Mouse (Mus musculus): Measurements from ENCODE around the gene Glt8d2.

Glt8d2 gene

DNA sequence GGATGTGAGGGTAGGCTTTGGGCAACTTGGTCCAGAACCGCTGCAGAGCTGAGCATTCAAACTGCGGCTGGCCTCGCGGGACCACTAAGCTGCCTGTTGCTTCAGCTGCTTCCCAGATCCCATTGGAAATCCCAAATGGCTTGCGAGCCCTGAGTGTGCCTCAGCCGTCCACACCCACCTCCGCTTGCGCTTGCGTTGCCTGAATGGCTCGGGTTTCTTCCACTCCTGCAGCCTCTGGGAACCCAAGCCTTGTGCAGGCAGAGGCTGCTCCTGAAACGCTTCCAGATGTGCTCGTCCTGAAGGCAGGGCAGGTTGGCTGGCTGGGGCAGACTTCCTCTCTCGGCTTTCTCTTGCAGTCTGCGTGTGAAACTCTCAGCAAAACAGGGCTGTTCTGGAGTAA is at the start of gene Glt8d2:
TSS of gene Glt8d2 (minus strand) at position 157 of the 400 bp plus-strand sequence.
- DNase-seq, result no peak

DNA sequence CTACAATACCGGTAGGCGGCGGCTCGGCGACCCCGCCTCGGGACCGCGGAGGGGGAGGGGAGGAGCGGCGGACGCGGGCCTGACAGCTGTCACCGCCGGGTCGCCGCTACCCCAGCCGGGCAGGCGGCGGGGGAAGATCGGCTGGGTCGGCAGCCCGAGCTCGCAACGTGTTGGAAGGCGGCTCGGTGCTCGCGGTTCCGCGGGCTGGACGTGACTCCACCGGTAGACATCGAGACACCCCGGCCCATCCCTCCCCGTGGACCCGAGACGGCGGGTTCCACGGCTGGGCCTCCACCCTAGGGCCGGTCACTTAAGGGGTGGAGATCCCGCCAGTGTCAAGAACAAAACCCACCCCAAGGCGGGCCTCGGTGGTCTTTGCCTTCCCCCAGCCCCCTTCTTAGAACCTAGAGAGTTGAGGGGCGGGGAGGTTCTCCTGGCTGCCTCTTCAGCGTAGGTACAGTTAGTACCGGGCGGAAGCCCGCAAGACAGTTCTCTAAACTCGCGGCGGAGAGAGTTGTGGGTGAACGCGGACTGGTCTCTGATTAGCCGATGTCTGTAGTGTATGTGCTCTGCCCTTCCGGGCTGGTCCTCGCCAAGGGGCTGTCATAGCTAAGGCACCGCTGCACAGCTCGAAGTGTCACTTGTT is 9.0 kb upstream of the Glt8d2 start:
- no peak for DNase-seq

DNA sequence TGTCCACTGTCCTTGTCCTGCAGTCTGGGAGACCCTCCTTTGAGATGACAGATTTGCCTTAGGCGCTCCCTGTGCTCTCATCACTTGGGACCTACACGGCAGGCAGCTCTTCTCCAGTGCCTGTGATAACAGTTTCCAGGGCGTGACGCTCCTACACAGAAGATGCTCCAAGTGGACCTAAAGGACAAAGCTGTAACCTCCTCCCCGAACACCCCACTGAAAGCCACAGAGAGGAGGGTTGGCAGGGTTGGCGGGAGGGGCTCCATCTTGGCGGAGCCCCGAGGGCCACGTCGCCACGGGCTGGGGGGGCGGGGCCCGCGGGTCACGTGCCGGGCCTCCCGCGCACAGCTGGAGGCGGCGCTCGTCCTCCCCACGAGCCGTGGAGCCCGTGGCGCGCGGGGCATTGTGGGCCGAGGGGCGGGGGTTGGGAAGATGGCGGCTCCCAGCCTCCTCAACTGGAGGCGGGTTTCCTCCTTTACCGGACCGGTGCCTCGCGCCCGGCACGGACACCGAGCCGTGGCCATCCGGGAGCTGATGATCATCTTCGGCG is 8.3 kb upstream of the Glt8d2 start:
- DNase-seq, result peak; percentile 94 to 97

DNA sequence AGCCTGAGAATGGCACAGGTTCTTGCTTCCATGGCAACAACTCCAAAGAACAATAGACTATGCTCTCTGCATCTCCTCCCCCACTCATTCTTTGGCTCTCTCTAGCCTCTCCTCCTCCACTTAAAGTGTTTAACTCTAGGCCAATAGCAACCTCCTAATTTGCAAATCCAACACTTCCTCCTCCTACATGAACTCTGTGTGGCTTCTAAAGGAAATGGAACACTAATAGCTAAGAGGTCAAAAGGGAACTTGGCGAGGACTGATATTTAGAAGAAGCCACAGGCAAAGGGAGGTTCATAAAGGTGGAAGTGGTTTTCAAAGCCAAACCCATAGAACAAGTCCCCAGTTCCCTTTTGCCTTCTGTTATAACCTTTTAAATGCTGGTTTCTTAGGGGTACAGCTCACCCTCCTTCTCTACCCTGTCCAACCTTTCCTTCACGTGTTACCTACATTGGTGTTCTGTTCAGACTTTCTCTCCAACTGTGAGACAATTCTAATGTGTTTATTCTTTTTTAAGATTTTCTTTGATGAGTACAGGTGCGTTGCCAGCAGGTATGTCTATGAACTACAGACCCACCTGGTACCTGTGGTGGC is 7.0 kb upstream of the Glt8d2 start:
- DNase-seq, result no peak

DNA sequence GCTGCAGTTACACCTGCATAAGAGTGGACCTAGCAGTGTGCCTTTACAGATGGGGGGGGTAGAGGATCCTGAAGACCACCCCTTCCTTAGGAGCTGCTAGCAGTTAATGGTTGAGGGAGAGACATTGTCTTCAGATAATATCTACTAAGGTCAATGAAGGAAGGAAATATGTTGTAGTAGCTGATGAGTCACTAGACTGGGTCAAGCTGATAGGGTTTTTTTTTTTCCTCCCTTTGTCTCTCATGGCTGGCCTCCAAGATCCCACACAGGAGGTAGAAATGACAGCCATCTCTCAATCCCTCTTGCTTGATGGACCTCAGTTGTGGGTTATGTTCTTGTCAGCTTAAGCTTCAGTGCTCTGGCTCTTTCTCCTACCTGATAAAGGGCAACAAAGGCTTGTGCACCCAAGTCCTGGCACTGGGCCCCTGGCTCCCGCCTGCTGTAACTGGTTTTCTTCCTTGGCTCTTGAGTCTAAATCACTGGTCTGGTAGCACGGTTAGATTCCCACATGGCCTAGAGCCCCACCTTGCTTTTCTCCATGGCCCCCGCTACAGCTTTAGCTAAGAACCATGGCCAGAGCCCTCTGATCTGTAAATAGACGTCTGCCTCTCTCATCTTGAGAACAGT is 6.1 kb upstream of the Glt8d2 start:
- peak; percentile 43 to 48 for DNase-seq

DNA sequence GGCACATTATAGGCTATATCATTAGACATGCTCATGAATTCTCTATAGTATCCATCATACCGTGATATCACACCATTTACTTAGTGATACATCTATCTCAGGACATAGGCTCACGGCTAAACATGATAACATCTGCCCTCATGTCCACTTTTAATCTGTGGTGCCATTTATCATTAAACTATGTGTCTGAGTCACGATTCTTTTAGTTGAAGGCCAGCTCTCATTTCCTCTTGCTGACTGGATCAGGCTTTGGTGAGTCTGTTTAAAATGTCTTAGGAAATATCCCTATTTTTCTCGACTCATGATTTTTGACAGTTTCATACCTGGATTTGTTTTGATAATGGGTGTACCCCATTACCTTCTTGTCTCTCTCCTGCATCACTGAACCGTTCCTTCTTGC is 5.5 kb upstream of the Glt8d2 start, which contains the start of gene Hcfc2:
TSS of gene Hcfc2 (plus strand) at position 205 of the 400 bp plus-strand sequence.
- DNase-seq, result no peak

DNA sequence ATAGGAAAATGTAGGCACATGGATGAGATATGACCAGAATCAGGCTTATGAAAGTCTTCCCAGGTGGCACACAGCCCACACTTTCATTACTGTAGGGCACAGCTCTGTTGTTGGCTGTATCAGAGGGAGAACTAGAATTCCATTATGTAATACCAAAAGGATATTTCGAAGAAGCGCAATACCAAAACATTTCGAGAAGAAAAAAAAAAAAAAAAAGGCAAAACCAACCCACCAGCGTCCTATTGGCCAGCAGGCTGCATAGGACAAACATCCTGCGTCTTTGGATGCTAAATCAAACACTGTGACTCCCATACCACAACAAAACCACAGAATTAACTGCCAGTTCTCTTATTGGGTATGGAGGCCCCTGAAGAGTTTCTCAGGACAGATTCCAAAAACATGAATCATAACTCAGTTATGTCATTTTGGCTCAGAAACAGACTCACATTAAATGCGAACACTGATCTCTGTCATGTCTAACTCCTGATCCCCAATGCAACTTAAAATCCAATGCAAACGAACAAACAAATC is 704 bp downstream of the Glt8d2 start:
- no peak for DNase-seq

DNA sequence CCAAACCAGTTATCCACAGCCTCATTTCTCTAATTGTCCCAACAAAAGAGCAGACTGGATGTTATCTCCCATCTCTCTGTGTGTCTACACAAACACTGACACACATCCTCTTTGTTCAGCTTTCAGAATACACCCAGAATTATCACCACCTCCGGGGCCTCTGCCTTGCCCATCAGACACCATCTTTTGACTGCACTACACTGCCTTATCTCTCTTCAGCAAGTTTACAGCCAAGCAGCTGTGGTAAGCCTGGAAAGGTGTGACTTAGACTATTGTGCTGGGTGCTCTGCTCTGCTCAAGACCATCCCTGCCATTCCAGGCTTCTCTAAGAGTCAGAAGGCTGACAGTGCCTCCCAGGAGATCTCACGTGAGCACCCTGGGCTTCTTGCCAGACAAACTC is 5.0 kb downstream of the Glt8d2 start:
- no peak for DNase-seq

DNA sequence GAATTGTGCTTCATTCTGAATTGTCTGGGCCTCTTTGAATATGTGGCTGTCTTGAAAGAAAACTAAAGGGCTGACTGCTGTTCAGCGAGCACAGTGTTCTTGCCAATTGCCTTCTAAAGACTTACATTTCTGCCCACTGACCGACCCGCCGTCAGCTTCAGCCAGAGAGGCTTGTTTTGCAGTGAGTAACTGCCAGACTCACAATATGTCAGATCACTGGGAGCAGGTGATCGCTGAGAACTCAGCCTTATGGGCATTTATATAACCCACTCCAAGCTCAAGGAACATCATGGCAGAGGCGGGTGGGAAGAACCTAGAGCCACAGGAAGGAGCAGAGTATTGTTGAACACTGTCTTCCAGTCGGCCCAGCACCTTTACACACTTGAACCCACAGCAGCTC is 8.8 kb downstream of the Glt8d2 start:
- peak; percentile 32 to 34 for DNase-seq

DNA sequence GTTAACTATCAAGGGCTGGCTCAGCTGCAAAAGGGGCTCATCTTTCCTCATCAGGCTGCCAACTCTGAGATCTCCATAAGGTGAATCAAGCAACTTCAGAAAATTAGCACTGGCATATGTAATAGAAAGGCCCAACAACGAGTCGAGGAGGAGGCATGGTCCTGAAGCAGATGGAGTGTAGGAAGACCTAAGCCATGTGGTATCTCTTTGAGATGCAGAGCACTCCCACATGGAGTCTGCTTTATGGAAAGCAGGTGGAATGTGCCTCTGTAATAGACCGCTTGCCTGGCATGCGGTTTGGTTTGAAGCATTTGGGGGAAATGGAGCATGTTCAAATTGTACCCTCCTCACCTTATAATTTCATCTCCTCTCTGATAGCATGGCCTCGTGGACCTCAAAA is 9.7 kb downstream of the Glt8d2 start:
- DNase-seq, result no peak

DNA sequence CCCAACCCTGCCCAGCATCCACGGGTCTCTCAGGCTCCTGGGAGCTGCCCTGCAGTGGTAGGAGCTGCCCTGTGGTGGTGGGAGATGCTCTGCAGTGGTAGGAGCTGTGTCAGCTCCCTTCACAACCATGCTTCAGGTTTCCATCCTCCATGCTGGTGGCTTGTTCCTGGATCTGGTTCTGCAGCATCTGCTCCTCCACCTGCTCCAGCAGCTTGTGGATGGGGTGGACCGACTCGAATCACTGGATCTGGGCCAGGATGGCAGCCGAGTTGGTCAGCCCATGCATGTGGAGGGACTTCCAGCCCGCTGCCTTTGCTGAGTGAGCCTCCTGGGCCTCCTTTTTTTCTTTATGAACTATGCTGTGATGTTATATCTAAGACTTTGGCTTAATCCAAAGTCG is 13.5 kb downstream of the Glt8d2 start:
- DNase-seq, result peak; percentile 95 to 96

DNA sequence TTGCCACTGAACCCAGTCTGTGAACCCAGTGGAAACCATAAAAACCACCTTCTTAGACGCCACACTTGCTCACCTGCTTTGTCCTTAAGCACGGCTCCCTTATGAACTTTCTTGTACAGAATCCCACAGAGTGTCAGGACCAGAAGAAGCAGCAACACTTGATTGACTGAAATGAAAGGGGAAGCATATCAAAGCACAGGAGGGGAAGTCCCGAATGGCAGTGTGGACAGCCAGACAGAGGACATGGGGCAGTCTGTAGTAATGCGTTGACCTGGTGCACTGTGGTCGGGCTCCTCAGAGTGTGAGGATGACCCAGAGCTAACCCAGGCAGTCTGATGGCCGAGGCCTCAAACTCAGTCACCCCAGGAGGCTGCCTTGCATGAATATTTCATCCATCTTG is 20.2 kb downstream of the Glt8d2 start:
- DNase-seq, result no peak

DNA sequence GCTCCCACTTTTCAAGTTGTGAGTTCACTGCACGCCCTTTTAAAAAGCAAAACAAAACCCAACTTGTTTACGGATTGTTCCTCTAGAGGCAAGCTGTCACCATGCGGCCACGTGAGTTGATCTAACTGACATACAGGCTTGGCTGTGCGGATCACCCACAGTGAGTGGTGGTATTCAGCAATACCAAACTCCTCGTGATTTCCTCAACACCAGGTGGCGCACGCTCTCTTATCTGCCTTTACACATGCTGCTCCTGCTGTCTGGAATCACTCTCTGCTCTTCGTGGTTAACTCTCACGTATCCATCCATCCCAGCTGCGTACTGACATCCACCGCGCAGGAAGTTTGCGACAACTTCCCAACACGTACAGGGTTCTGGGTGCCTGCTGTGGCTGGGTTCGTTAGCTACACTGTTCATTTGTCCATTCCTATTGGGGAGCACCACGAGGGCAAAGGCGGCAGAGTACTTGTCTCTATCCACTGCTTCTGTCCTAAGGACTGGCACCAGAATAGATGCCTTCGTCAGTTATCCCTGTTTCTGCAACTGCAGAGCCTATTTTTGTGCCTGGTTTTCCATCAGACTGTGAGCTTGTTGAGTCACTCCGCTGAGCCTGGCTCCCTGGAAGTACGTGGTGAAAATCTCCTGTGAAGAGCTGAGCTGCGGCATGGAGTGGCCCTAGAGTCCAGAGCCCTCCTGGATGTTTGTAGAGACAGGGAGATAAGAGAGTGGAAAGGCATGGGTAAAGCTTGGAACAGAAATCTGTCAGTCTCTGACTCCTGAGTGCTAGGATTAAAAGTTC is 23.8 kb downstream of the Glt8d2 start:
- DNase-seq, result peak; percentile 91 to 95

DNA sequence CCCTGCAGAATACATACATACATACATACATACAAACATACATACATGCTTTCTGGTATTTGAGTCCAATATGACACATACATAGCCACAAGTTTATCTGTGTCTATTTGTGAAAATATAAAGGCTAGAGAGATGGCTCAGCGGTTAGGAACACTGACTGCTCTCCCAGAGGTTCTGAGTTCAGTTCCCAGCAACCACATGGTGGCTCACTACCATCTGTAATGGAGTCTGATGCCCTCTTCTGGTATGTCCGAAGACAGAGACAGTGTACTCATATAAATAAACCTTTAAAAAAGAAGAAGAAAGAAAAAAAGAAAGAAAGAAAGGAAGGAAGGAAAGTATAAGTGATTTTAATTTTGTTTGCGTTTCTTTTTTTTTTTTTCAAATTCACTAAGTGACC is 24.5 kb downstream of the Glt8d2 start:
- no peak for DNase-seq

DNA sequence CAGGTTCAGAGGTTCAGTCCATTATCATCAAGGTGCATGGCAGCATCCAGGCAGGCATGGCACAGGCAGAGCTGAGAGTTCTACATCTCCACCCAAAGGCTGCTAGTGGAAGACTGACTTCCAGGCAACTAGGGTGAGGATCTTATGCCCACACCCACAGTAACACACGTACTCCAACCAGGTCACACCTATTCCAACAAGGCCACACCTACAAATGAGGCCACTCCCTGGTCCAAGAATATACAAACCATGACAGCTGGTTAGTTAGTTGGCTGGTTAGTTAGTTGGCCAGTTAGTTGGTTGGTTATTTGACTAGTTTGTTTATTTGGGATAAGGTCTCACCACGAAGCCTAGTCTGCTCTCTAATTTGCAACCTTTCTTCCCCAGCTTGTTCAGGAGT is 27.2 kb downstream of the Glt8d2 start:
- DNase-seq, result no peak

DNA sequence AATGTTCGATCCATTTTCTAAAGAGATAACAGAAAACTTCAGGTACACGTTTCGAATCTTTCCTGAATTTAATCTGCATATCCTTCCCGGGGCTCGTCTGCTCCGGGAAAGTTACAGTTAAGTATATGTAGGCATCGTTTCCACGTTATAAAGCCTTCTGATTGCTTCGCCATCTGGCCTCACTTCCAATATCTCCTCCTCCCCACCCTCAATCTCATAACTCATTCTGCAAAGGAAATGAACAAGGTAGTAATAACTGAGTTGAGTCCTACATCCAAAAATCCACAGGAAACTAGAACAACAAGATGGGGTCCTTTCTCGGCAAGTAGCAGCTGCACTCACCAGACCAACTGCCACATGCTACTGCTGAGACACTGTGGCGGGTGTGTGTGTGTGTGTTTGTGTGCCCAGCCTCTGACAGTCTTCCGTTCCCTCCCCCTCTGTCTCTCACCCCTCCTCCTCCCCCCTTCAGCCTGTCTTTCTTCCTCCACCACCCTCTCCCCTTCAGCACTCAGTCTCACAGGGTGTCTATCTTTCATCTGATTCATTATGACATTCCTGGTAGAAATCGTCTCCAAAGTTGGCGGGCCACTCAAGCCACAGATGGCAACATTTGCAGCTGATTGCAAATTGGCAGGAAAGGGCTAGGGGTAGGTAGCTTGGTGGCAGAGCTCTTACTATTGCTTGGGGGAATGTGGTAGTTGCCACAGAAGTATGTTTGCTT is 28.0 kb downstream of the Glt8d2 start:
- peak; percentile 72 to 80 for DNase-seq

DNA sequence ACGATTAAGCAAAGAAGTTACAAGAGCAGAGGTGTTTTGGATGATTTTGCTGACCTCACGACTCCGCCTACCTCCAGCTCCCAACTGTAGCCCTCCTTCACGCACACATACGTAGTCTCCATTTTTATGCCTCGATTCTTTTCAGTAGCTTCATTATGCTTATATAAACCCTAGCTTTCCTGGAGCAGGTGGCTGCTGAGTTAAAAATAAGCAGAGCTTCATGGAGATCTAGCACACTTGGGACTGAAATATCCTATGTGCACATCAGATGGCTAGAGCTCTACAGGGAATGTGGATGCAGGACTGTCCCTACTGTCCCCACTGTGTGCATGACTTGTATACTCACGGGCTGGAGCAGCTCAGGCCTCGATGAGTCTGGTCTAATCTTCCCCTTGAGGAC is 28.6 kb downstream of the Glt8d2 start:
- peak; percentile 27 to 40 for DNase-seq

DNA sequence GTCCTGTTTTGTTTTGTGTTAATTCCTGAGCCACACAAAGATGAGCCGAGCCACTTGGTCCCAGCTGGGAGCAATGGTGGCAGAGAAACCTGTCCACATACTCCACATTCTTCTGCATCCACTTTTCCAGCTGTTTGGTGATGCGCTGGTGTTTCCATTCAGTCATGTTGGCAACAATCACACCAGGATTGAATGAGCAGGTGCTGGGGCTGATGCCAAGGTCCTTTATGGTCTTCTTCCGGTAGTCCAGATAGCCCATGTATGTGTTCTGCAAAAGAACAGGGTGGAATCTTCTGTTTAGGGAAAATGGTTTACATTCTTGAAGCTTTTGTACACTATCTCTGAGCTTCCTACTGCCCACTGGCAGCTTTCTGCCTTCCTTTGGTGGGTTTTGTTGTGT is 35.9 kb downstream of the Glt8d2 start:
- no peak for DNase-seq

DNA sequence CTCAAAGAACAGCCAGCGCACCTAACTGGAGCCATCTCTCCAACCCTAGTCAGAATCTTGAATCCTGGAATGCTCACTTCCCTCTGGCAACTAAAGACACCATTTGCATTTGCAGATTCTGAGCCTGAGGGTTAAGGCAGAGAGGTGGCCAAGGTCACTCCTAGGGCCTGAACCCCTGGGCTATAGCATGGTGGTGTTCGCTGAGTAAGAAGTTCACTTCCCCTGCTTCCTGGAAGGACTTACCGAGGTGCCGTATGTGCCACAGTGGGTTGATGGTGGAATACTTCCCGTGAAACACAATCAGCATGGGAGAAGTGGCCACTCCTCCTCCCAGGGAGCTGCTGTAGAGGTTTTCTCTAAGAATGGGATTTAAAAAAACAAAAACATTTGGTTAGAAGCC is 37.8 kb downstream of the Glt8d2 start:
- DNase-seq, result no peak

DNA sequence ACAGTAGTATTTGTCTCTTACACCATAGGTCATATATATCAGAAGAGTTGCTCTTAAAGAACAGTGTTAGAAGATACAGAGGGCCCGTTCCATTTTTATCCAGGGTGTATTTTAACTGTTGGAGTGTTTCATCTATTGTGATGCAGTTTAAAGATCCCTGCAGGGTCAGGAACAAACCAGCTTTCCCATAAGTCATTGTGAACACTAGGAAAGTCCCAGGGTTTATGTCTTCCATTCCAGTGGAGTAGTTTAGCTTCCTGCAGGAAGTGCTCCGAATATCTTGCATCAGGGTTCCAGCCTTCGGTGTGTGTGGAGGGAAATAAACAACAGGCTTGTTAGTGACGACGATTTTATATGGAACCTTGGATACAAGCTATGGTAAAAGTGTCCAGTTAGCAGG is 39.2 kb downstream of the Glt8d2 start:
- no peak for DNase-seq

DNA sequence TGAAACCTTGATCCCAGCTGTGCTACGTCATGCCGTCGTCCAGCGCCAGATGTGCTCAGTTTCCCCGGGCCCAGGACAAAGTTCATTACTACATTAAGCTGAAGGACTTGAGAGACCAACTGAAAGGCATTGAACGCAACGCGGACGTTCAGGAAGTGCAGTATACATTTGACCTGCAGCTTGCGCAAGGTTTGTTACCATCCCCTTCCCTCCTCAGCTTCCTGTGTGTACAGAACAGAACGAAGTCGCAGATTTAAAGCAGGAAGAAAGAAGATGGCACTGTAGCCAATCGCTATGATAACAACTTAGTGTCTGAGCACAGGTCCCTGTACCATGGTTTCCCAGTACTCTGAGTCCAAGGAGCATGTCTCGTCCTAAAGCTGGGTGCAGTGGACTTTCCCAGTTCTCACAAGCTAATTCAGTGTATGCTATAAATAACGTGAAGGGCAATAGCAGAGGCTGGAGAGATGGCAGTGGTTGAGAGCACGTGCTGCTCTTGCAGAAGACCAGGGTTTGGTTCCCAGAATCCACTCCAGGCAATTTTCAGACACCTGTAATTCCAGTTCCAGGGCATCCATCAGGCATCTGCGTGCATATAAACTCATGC is 43.1 kb downstream of the Glt8d2 start:
- no peak for DNase-seq

DNA sequence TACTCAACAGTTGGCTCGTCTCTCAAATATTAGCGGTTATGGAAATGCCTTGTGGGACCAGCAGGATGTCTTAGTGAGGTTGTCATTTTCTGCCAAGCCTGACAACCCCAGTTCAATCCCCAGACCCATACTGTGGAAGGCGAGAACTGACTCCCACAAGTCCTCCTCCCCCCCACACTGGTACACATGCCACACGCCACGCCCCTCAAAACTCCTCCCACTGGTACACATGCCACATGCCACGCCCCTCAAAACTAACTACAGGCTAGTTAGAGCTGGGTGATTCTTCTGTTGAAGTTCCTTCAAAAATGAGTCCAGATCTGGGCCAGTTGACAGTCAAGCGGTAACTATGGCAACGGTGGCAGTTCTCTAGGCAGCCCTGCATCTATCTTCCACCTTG is 44.4 kb downstream of the Glt8d2 start:
- DNase-seq, result no peak

Measured in cerebellum, postnatal 25 days (tissue).